Mouse (Mus musculus): ENCODE measurements at regions not wholly inside any gene's neighbourhood (a gene's known extent, or its start where the extent isn't known, plus 50 kb on each side); places are given as distances from the start of the nearest gene placed in this dataset.
"Not testable (repeated sequence)": the region's sequence is repeated elsewhere in the genome, so short reads cannot be mapped to it uniquely, and the experiment has no call there.

GRCm38 (mm10) chr1:161614091-161614490 lies 119.6 kb downstream of the Tnfsf18 start:
- DNase-seq: not testable (repeated sequence)

GRCm38 (mm10) chr1:161613658-161614057 lies 119.2 kb downstream of the Tnfsf18 start:
- not testable (repeated sequence) for DNase-seq

- no peak for DNase-seq
These were observed 113.0 kb downstream of the Tnfsf18 start for GRCm38 (mm10) chr1:161607446-161607845.

- DNase-seq: no peak
These were observed 107.7 kb downstream of the Tnfsf18 start for GRCm38 (mm10) chr1:161602150-161602549.

- no peak for DNase-seq
These were observed 106.7 kb downstream of the Tnfsf18 start for GRCm38 (mm10) chr1:161601167-161601566.

- DNase-seq: no peak
These were observed 103.7 kb downstream of the Tnfsf18 start for GRCm38 (mm10) chr1:161598167-161598566.

GRCm38 (mm10) chr1:161576530-161576929 lies 82.1 kb downstream of the Tnfsf18 start:
- no peak for DNase-seq

GRCm38 (mm10) chr1:161575939-161576338 lies 81.5 kb downstream of the Tnfsf18 start:
- DNase-seq: no peak

- DNase-seq: no peak
These were observed 80.7 kb downstream of the Tnfsf18 start for GRCm38 (mm10) chr1:161575171-161575570.

- no peak for DNase-seq
These were observed 76.3 kb downstream of the Tnfsf18 start for GRCm38 (mm10) chr1:161570762-161571161.

GRCm38 (mm10) chr1:161567826-161568225 lies 73.4 kb downstream of the Tnfsf18 start:
- DNase-seq: no peak

- DNase-seq: no peak
These were observed 65.9 kb downstream of the Tnfsf18 start for GRCm38 (mm10) chr1:161560368-161560767.
